Mouse (Mus musculus): ENCODE data around the gene Gm9602. TPM values are rescaled to one million over a fixed set of nuclear protein-coding genes. Genes with fewer than 3 reads are reported as not detected.
"Not testable (repeated sequence)": the region's sequence is repeated elsewhere in the genome, so short reads cannot be mapped to it uniquely, and the experiment has no call there.

Gene Gm9602
- total RNA-seq (2021) = not detected
- long read RNA-seq, experiment 1 = 0 reads
- long read RNA-seq, experiment 2 = 0 reads

DNA sequence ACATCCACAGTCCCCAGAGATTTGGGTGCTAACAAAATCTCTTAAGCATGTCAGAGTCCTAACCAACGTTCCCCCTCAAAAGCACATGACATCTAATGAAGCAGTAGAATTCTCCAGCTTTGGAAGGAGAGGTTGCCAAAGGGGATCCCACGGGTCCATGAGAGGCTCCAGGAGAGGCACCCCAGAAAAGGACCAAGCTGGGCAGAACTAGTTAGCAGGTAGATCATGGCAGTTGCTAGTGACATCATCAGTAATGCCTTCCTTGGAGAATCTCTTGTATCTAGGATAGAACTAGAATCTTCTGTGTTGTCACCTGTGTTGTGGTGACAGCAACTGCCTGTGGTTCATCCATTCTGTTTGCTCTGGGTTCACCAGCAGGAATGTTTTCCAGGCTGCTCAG, at the start of gene Gm9602:
Gene Gm9602 (plus strand): TSS at position 301 of the 400 bp plus-strand sequence.
- DNase-seq (ENCODE audit: low spot score in 2 of 2); intact Hi-C loops (cut with DNase I): not testable (repeated sequence)

DNA sequence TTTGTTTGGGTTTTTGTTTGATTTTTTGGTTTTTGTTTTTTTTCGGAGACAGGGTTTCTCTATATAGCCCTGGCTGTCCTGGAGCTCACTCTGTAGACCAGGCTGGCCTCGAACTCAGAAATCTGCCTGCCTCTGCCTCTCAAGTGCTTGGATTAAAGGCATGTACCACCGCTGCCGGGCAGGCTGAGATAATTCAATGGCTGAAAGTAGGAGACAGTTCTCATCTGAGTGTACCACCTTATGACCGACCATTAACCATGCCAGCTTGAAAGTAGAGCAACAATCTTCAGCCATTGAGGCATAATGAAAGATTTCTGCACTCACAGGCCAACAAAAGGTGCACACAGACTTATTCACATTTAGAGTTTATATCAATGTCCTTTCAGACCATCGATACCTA, 30.3 kb downstream of the Gm9602 start:
- intact Hi-C loops (cut with DNase I) = not testable (repeated sequence)
- DNase-seq (ENCODE audit: low spot score in 2 of 2) = peak; percentile 1 to 9

DNA sequence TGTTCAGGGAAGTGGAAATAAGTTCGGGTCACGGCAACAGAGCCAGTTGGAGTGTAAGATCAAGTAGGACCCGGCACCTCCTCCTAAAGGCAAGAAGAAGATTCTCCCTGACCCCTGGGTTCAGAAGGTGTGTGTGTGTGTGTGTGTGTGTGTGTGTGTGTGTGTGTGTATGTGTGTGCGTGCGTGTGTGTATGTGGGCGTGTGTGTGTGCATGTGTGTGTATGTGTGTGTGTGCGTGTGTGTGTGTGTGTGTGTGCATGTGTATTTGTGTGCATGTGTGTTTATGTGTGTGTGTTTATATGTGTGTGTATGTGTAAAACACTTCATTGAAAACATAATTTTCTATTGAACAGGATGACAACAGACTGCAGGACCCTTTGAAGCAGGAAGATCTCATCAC, 45.8 kb downstream of the Gm9602 start:
- intact Hi-C loops (cut with DNase I); DNase-seq (ENCODE audit: low spot score in 2 of 2): not testable (repeated sequence)

Other genes starting within 250 kb of the Gm9602 start
- not detected for gene Gm3047, start 220.9 kb upstream of the Gm9602 start, total RNA-seq (2021)
- gene Gm8159, start 144.0 kb upstream of the Gm9602 start, total RNA-seq (2021) = under 1 TPM in 1 of 2 experiments, not detected in 1; 0.31 TPM
- under 1 TPM in 1 of 2 experiments, not detected in 1; 0.40 TPM for gene Gm3239, start 112.1 kb upstream of the Gm9602 start, total RNA-seq (2021)
- gene Gm7876, start 67.1 kb upstream of the Gm9602 start, total RNA-seq (2021) = not detected
- under 1 TPM; 0.18 to 0.38 TPM for gene Gm3252, start 49.6 kb upstream of the Gm9602 start, total RNA-seq (2021)
- not detected for gene Gm3269, start 61.8 kb downstream of the Gm9602 start, total RNA-seq (2021)
- 1 to 10 TPM; 7.5 to 8.5 TPM for gene Gm3264, start 79.2 kb downstream of the Gm9602 start, total RNA-seq (2021)
- gene Gm3278, start 116.1 kb downstream of the Gm9602 start, total RNA-seq (2021) = not detected
- not detected for gene Gm8297, start 207.6 kb downstream of the Gm9602 start, total RNA-seq (2021)
- not detected for gene Gm3298, start 239.6 kb downstream of the Gm9602 start, total RNA-seq (2021)